Mouse (Mus musculus) telencephalon, adult 2 months (tissue): ENCODE results near the gene Prox1.

Experiments used
- DNase-seq: peaks from one replicate; pipeline ENCODE4 v3.0.0-alpha.2; 2011; ENCODE audit warnings: low read depth, low spot score

The Prox1 gene

GRCm38 (mm10) chr1:190169911-190170818, at the start of gene Prox1:
Prox1 (minus strand) TSS chr1:190170714.
- peak; percentile 41 for DNase-seq

GRCm38 (mm10) chr1:190216621-190217020, 46.1 kb upstream of the Prox1 start:
- no peak for DNase-seq

GRCm38 (mm10) chr1:190214626-190215025, 44.1 kb upstream of the Prox1 start:
- no peak for DNase-seq

- peak; percentile 48 for DNase-seq
Observed at GRCm38 (mm10) chr1:190213175-190213574, 42.7 kb upstream of the Prox1 start.

- no peak for DNase-seq
Observed at GRCm38 (mm10) chr1:190207246-190207645, 36.7 kb upstream of the Prox1 start.

GRCm38 (mm10) chr1:190205691-190206090, 35.2 kb upstream of the Prox1 start:
- DNase-seq = no peak

GRCm38 (mm10) chr1:190204378-190205070, 34.0 kb upstream of the Prox1 start:
- no peak for DNase-seq

- DNase-seq = no peak
Observed at GRCm38 (mm10) chr1:190201696-190202095, 31.2 kb upstream of the Prox1 start.

GRCm38 (mm10) chr1:190200996-190201395, 30.5 kb upstream of the Prox1 start:
- no peak for DNase-seq

- no peak for DNase-seq
Observed at GRCm38 (mm10) chr1:190198247-190198646, 27.7 kb upstream of the Prox1 start.

GRCm38 (mm10) chr1:190192011-190192410, 21.5 kb upstream of the Prox1 start:
- no peak for DNase-seq

- DNase-seq = no peak
Observed at GRCm38 (mm10) chr1:190190231-190190965, 19.9 kb upstream of the Prox1 start.

- DNase-seq = no peak
Observed at GRCm38 (mm10) chr1:190189125-190189524, 18.6 kb upstream of the Prox1 start.

- DNase-seq = no peak
Observed at GRCm38 (mm10) chr1:190186336-190186735, 15.8 kb upstream of the Prox1 start.

GRCm38 (mm10) chr1:190185284-190185683, 14.8 kb upstream of the Prox1 start:
- DNase-seq = no peak

GRCm38 (mm10) chr1:190183574-190183973, 13.1 kb upstream of the Prox1 start:
- no peak for DNase-seq

- no peak for DNase-seq
Observed at GRCm38 (mm10) chr1:190181765-190182164, 11.3 kb upstream of the Prox1 start.

- no peak for DNase-seq
Observed at GRCm38 (mm10) chr1:190180861-190181260, 10.3 kb upstream of the Prox1 start.

- DNase-seq = no peak
Observed at GRCm38 (mm10) chr1:190176961-190177360, 6.4 kb upstream of the Prox1 start.

- DNase-seq = no peak
Observed at GRCm38 (mm10) chr1:190174671-190175661, 4.5 kb upstream of the Prox1 start.

GRCm38 (mm10) chr1:190174231-190174630, 3.7 kb upstream of the Prox1 start:
- no peak for DNase-seq
